Mouse (Mus musculus): ENCODE measurements at regions not wholly inside any gene's neighbourhood (a gene's known extent, or its start where the extent isn't known, plus 50 kb on each side); places are given as distances from the start of the nearest gene placed in this dataset.

DNA sequence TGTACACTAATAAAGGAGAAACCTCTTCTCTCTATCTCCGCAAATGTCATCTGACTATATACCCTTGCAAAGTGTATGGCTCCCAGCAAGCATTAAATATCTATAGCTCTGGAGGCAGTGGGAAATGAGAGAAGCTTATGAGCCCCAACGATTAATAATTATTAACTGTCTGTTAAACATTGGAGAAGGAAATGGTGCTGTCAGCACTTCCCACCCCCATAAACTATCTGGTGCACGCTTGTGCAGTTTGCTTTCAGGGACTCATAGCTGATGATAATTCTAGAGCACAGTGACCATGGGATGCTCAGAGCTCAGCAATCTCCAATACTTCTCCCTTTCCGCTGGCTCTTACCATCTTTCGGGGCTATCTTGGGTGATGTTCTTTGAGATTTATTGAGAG is 541.2 kb downstream of the Grxcr1 start:
- DNase-seq, result no peak

DNA sequence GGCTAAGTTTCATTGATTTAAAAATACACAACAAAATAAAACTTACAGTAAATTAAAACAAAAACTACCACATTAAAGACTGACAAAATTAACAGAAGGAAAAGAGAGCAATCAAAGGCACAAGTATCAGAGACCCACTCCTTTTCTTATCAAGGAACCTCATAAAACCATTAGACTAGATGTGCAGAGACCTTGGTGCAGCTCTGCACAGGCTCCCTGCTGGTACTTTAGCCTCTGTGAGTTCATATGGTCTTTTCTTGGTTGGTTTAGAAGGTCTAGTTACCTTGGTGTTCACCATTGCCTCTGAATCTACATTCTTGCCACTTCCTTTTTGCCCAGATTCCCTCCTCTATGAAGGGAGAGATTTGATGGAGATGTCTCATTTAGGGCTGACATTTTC is 544.2 kb downstream of the Grxcr1 start:
- no peak for DNase-seq

DNA sequence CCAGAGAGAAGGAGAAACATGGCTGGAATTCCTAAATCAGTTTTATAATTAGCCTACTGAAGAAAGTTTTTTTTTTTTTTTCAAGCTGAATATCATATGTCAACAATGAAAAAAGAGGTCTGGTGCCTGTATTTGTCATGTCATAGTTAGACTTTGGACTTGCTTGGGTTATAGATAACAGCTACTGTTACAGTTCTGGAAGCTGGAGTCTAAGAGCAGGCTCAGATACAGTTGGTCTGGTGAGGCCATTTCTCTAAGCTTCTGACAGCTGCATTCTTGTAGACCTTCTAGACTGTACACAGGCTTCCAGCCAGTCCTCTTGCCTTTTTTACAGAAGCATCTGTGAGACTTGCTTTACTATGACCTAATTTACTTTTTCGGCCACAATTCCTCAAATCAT is 546.9 kb downstream of the Grxcr1 start:
- no peak for DNase-seq

DNA sequence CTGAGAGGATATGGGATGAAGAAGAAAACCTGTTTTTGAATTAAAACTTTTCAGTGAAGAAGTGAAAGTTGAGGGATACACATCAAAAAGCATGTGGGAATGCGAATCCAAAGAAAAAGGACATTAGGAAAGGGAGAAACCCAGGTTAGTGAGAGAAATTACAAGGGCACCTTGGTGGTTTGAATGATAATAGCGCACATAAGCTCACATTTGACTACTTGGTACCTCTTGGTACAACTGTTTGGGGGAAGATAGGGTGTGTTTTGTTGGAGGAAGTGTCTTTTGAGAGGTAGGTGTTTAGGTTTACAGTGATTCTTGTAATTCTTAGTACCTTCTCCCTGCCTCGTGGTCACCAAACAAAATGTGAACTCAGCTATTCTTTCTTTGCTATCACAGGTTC is 560.8 kb downstream of the Grxcr1 start:
- no peak for DNase-seq

DNA sequence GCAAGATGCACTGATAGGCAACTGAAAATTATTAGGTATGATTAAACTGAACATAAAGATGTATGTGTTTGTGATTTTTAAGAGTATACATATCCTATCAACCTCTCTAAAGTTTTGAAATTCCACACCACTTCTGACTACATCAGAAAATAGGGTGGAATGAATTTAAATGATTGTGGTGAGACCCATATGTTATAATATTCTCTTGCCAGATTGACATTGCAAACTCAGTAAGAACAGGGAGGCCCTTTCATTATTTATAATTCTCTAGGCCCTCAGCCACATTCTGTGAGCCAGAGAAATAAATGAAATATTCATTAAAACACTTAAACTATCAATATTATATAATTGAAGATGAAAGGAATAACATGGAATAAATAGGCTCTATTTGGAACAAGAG is 586.8 kb downstream of the Grxcr1 start:
- DNase-seq, result no peak

DNA sequence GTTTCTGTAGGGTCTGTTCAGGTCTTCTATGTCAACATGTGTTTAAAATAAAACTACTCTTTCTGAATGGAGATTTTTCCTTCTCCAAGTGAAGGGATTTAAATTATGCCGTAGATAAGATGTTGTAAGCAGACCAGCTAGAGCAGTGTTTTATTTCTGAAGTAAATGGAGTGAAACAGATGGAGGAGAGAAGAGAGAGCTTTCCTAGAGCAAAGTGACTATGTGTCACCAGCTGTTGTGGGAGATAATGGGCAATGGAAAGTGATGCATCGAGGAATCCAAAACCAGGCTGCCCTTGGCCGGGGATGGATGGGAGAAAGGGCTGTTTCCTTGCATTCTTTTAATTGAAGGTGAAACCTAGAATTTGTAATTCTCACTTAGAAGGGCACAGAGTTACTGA is 603.8 kb downstream of the Grxcr1 start:
- DNase-seq, result no peak

DNA sequence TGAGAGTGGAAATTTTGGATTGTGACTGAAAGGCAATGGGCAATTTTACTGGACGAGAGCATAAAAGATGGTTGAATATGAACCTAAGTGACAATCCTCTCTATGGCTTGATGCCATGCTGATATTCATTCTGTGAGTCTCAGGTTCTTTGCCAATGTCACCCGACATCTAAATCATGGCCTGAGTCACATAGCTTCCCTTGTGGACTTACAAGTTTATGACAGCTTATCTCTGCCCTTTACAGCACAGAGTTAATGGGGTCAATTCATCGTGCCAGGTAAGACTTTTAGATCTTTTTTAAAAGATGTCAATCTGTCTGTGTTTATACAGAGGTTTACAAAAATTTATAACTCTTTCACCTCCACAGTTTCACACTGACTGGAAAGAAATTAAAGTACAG is 641.2 kb downstream of the Grxcr1 start:
- DNase-seq, result no peak

DNA sequence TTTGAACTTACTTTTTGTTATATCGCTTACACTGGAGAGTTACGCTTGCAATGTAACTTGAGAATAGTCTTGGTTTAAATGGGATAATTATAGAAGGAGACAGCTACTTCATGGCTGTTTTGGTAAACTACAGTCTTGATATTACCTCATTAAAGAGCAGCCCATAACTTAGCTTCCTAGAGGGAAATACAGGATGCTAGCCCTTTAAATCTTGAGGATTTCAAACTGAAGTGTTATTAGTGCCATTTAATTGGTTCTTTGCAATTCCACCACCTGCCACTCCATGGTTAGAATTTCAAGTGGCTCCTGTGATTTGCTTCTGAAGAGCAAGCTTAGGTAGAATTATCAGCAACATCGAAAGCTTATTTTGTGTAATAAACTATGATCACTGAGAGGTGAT is 640.1 kb downstream of the Kctd8 start:
- DNase-seq, result no peak

DNA sequence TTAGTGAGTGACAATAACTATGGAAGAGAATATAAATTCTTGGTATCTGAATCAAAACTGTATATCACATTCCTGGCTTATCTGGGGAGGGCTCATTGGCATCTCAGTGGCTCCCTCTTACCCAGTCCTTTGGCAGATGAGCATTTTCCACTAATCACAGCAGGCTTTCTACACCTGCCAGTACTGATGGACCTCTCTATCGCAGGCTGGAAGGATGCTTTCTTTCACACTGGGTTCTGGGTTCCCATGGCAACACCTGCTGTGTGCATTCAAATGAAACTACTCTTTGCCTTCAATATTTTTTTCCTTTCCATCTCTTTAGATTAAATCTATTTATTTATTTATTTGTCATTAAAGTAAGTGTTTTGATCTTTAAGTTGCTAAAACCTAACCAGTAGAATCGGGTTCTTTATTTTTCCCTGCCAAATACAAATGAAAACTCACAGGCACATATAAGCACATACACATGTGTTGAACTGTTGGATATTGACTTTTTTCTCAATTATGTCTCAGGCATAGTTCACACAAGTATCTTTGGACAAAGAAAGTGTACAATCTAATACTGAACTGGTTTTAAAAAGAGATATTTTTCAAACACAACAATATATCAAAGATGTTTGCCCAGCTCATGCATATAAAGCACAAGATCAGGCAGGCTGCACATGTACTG is 635.9 kb downstream of the Kctd8 start:
- DNase-seq, result peak; percentile 19

DNA sequence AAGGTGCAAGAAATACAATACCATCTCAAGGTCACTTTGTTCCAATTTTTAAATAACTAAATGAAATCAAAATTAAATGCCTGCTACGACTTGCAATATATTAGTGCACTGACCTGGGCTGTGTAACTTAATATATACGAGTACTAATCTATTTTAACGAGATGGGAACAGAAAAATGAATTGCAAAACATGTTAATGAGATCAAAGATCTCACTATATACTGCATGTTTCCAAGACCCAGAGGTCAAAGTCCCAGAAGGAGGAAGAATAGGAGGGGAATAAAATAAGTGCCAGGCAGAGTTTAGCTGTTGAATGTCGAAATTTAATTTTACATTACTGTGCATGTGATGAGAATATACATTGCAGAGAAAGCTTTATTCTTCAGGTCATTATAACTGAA is 614.7 kb downstream of the Kctd8 start:
- DNase-seq, result no peak

DNA sequence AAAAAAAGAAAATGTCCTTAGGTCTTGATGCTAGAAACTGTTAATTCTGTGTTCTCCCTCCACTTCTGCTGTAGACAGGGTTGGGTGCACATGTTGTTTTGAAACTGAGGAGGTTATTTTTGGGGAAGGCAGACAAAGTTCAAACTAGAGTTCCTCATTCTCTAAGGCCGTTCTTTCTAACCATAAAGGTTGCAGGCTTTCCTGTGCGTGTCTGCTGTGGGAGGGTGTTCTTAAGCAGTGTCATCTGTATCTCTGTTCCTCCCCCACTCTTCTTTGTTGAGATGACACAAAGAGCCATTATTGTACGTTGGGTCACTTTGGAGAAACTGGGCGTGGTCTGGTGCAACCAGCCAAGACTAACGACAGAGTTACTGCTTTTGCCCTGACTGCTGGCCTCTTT is 606.3 kb downstream of the Kctd8 start:
- no peak for DNase-seq

DNA sequence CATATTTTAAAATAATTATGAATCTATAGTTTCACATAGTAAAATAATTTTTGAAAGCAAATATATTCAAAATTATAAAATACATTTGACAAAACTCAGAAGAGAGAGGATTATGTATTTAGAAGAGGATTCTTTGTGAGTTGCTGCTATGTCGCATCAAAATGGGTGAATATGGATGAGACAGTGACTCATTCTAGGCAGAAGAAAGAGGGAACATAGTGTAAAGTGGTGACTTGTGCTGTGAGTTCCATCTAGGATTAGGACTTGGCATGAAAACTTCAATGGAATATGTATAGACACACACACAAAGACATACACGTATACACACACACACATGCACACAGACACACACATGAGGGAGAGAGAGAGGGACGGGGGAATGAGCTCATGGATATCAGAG is 591.0 kb downstream of the Kctd8 start:
- DNase-seq, result no peak

DNA sequence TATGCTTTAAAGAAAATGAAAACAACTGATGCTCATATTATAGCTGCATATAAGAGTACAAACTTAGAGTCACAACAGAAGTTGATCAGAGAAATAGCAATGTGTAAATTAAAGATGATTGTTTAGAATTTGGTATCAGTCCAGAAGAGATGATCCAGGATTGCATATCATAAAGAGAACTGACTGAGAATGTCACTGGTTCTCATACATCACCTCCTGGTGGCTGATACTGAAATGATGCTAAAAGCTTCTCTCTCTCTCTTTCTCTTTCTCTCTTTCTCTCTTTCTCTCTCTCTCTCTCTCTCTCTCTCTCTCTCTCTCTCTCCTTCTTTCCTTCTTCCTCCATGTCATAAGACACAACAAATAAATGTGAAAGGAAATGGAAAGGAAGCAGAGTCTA is 588.5 kb downstream of the Kctd8 start:
- no peak for DNase-seq

All from cerebellum, adult 9-11 months (tissue).